7 mouse cellular contexts compared by ENCODE assay signal in genomic region chrX:72917884-72918681, GRCm38 (mm10). TPM values are rescaled to one million over a fixed set of nuclear protein-coding genes. Genes with fewer than 3 reads are reported as not detected.
DNase-seq lines count a peak whose midpoint lies in the region; ATAC-seq and TF ChIP-seq lines count a peak whose summit lies in the region.

Gene Cetn2 (minus strand): TSS chrX:72918411.
Gene Nsdhl (plus strand): TSS chrX:72918557.

- peaks cover 12% of the 10 kb centered on the region; the same call in 1 of the 2 replicates for H3K4me1 ChIP-seq in embryonic facial prominence, embryonic 10.5 days
- H3K4me1 ChIP-seq in intestine, postnatal 0 days (replicated peaks; ENCODE audit: control insufficient read depth, insufficient read depth, low read length) = no peaks in the 10 kb centered on the region
- peaks cover 16% of the 10 kb centered on the region for H3K4me1 ChIP-seq in midbrain, embryonic 12.5 days
- no peaks in the 10 kb centered on the region; the same call in 1 of the 2 replicates for H3K4me1 ChIP-seq in small intestine, adult 2 months (ENCODE audit: control insufficient read depth, insufficient read depth, insufficient read length, low read length)

- H3K9ac ChIP-seq in intestine, postnatal 0 days (ENCODE audit: low read depth, low read length) = 0 out of 2 replicates have a peak within 1 kb of the TSS, but pooled peaks have one; percentile 46
- peak within 1 kb of the TSS; percentile 62 for H3K9ac ChIP-seq in midbrain, embryonic 12.5 days (replicated peaks)

- intact Hi-C loops in left cerebral cortex, postnatal 4 days (cut with DNase I) = no loop called here

- no peaks in the 10 kb centered on the region for H3K9me3 ChIP-seq in embryonic facial prominence, embryonic 10.5 days
- H3K9me3 ChIP-seq in intestine, postnatal 0 days (ENCODE audit: control insufficient read depth) = no peaks in the 10 kb centered on the region
- H3K9me3 ChIP-seq in midbrain, embryonic 12.5 days = no peaks in the 10 kb centered on the region

- peak within 1 kb of the TSS; percentile 68 for H3K4me2 ChIP-seq in intestine, postnatal 0 days (replicated peaks; ENCODE audit: low read depth)
- peak within 1 kb of the TSS; percentile 60 for H3K4me2 ChIP-seq in midbrain, embryonic 12.5 days (replicated peaks)

- peak within 1 kb of the TSS; percentile 68 for H3K4me3 ChIP-seq in embryonic facial prominence, embryonic 10.5 days
- peak within 1 kb of the TSS; percentile 55 for H3K4me3 ChIP-seq in intestine, postnatal 0 days (ENCODE audit: low read depth, low read length)
- H3K4me3 ChIP-seq in midbrain, embryonic 12.5 days = peak within 1 kb of the TSS; percentile 53
- H3K4me3 ChIP-seq in small intestine, adult 2 months (ENCODE audit: low read depth, low read length) = peak within 1 kb of the TSS; percentile 98

- peak within 1 kb of the TSS; percentile 80 for H3K27ac ChIP-seq in embryonic facial prominence, embryonic 10.5 days (replicated peaks)
- H3K27ac ChIP-seq in intestine, postnatal 0 days (ENCODE audit: low read depth, low read length) = peak within 1 kb of the TSS; percentile 46
- peak within 1 kb of the TSS; percentile 68 for H3K27ac ChIP-seq in midbrain, embryonic 12.5 days (replicated peaks)
- peak within 1 kb of the TSS; percentile 50 for H3K27ac ChIP-seq in small intestine, adult 2 months (ENCODE audit: insufficient read depth, low read depth, low read length)

- peak; percentile 38; the same call in 1 of the 2 replicates for TF ChIP-seq POLR2A in small intestine, adult 2 months (IDR thresholded peaks at IDR 0.05; ENCODE audit: low read depth, low read length)

- 13% methylated on average over 41 of the region's 41 CpGs for WGBS in embryonic facial prominence, embryonic 10.5 days
- WGBS in intestine, postnatal 0 days = 15% methylated on average over 41 of the region's 41 CpGs
- WGBS in midbrain, embryonic 12.5 days = 24% methylated on average over 41 of the region's 41 CpGs
- WGBS in small intestine, adult 2 months = 10% methylated on average over 41 of the region's 41 CpGs

- DNase-seq in adrenal gland, postnatal 10 days = peak; percentile 89
- DNase-seq in embryonic facial prominence, embryonic 10.5 days (ENCODE audit: low spot score) = peak; percentile 90
- no peak for DNase-seq in gonadal fat pad, adult 2 months (ENCODE audit: low read depth)
- peak; percentile 89 for DNase-seq in left cerebral cortex, postnatal 4 days

- H3K27me3 ChIP-seq in embryonic facial prominence, embryonic 10.5 days (replicated peaks; ENCODE audit: low read depth, poor library complexity, severe bottlenecking) = peaks cover 8% of the 10 kb centered on the region; the same call in 1 of the 2 replicates
- no peaks in the 10 kb centered on the region for H3K27me3 ChIP-seq in intestine, postnatal 0 days (replicated peaks; ENCODE audit: control insufficient read depth, insufficient read depth, low read length)
- H3K27me3 ChIP-seq in midbrain, embryonic 12.5 days = no peaks in the 10 kb centered on the region
- H3K27me3 ChIP-seq in small intestine, adult 2 months (ENCODE audit: control insufficient read depth, insufficient read depth, low read length) = no peaks in the 10 kb centered on the region

- H3K36me3 ChIP-seq in embryonic facial prominence, embryonic 10.5 days (replicated peaks) = no peaks in the 10 kb centered on the region
- no peaks in the 10 kb centered on the region for H3K36me3 ChIP-seq in intestine, postnatal 0 days (ENCODE audit: control insufficient read depth, insufficient read depth)
- no peaks in the 10 kb centered on the region for H3K36me3 ChIP-seq in midbrain, embryonic 12.5 days
- no peaks in the 10 kb centered on the region; the same call in 1 of the 2 replicates for H3K36me3 ChIP-seq in small intestine, adult 2 months (ENCODE audit: control insufficient read depth, insufficient read depth, low read length)

- no peak for TF ChIP-seq CTCF in intestine, postnatal 0 days (IDR thresholded peaks at IDR 0.05; ENCODE audit: low read depth)
- no peak for TF ChIP-seq CTCF in small intestine, adult 2 months (IDR thresholded peaks at IDR 0.05; ENCODE audit: extremely low read depth, insufficient read length, insufficient replicate concordance, low read depth, low read length)

- ATAC-seq in intestine, postnatal 0 days = peak; percentile 98
- ATAC-seq in midbrain, embryonic 12.5 days (ENCODE audit: low FRiP score, low read depth) = peak; percentile 99

RNA-seq across cellular contexts. Expression of gene Cetn2, which starts in this region (rescaled TPM):
- total RNA-seq in adrenal gland, postnatal 10 days (2021) = 10 to 100 TPM; 39.1 to 39.5 TPM
- 91.1 and 94.6 TPM in 2 replicates for polyA plus RNA-seq in embryonic facial prominence, embryonic 10.5 days (2016; fragmentation: Nextera tagmentation; extraction: Ambion mirVana)
- 9.4 and 11.9 TPM in 2 replicates for polyA plus RNA-seq in gonadal fat pad, adult 2 months (2012; rRNA removed)
- polyA plus RNA-seq in intestine, postnatal 0 days (2015; fragmentation: Nextera tagmentation; extraction: Ambion mirVana) = 35.9 and 39.2 TPM in 2 replicates
- total RNA-seq in left cerebral cortex, postnatal 4 days (2021) = 10 to 100 TPM; 46.3 to 49.9 TPM
- polyA plus RNA-seq in midbrain, embryonic 12.5 days (2016; fragmentation: Nextera tagmentation; extraction: Ambion mirVana) = 99.1 and 107 TPM in 2 replicates
- polyA plus RNA-seq in small intestine, adult 2 months (2012; rRNA removed) = 0.28 and 0.46 TPM in 2 replicates

RNA-seq across cellular contexts. Expression of gene Nsdhl, which starts in this region (rescaled TPM):
- 10 to 100 TPM; 20.5 to 23.2 TPM for total RNA-seq in adrenal gland, postnatal 10 days (2021)
- 34.0 and 36.4 TPM in 2 replicates for polyA plus RNA-seq in embryonic facial prominence, embryonic 10.5 days (2016; fragmentation: Nextera tagmentation; extraction: Ambion mirVana)
- 81.3 and 90.9 TPM in 2 replicates for polyA plus RNA-seq in gonadal fat pad, adult 2 months (2012; rRNA removed)
- polyA plus RNA-seq in intestine, postnatal 0 days (2015; fragmentation: Nextera tagmentation; extraction: Ambion mirVana) = 23.5 and 26.4 TPM in 2 replicates
- 10 to 100 TPM; 62.5 to 65.4 TPM for total RNA-seq in left cerebral cortex, postnatal 4 days (2021)
- polyA plus RNA-seq in midbrain, embryonic 12.5 days (2016; fragmentation: Nextera tagmentation; extraction: Ambion mirVana) = 38.5 and 43.0 TPM in 2 replicates
- polyA plus RNA-seq in small intestine, adult 2 months (2012; rRNA removed) = 3.2 and 7.2 TPM in 2 replicates
